ENCODE assay signal across 9 mouse cellular contexts in genomic region chr5:32215510-32215909, GRCm38 (mm10). TPM values are rescaled to one million over a fixed set of nuclear protein-coding genes. Genes with fewer than 3 reads are reported as not detected.
A peak's percentile ranks its signal among the peaks of the same experiment; 100 is the strongest.
DNase-seq lines count a peak whose midpoint lies in the region; ATAC-seq and TF ChIP-seq lines count a peak whose summit lies in the region.
"Had no signal": no experiment of that assay in that cellular context is flagged by ENCODE, and none has a peak within 500 bp of the region (broad histone marks: within the 10 kb centered on the region; RNA-seq: fewer than 3 reads in every experiment).

No protein-coding gene starts in this region.

- no peak for ATAC-seq in cerebellum, adult (ENCODE audit: insufficient number of reproducible peaks, low FRiP score, low TSS enrichment)
- ATAC-seq in frontal cortex, adult (ENCODE audit: low TSS enrichment): no peak

- peak; percentile 60 for TF ChIP-seq CTCF in left cerebral cortex, adult 2 months (IDR thresholded peaks at IDR 0.05)

- no peak overlapping the region for H3K27ac ChIP-seq in left cerebral cortex, adult 2 months
- H3K27ac ChIP-seq: macrophage had no signal

- intact Hi-C loops in left cerebral cortex, adult 2 months (cut with DNase I): no loop called here

- peak; percentile 9 to 30 for DNase-seq in cerebellum, adult 18-20 months
- DNase-seq in left cerebral cortex, adult 2 months (ENCODE audit: extremely low spot score in 1 of 2, low spot score in 2 of 2): no peak
- no peak for DNase-seq in left cerebral cortex, adult 11 months (ENCODE audit: low spot score)
- peak; percentile 69 for DNase-seq in adrenal gland, postnatal 14 days
- peak; percentile 62 for DNase-seq in induced T-regulatory cell, adult 2 months (ENCODE audit: low read depth)
- DNase-seq in retina, postnatal 1 day: peak; percentile 44

- H3K4me3 ChIP-seq in left cerebral cortex, adult 2 months: no peak overlapping the region

RNA-seq across cellular contexts. Expression of gene Plb1, which starts 17.0 kb away (rescaled TPM):
- total RNA-seq in left cerebral cortex, adult 2 months (2021): 1 to 10 TPM in 1 of 2 experiments, under 1 TPM in 1; 0.91 to 1.8 TPM
- 0.26 TPM in 1 of 2 replicates, not detected in the other for total RNA-seq in adrenal gland, postnatal 14 days (2021)

Comparison
In these comparisons a context has a peak if more than half of its experiments do, and no peak if none do; other contexts are left out.
1. DNase-seq: peak in cerebellum, adult 18-20 months (2 of 2), adrenal gland, postnatal 14 days (single experiment), induced T-regulatory cell, adult 2 months (single experiment) and retina, postnatal 1 day (single experiment); none in left cerebral cortex, adult 2 months (0 of 2) and left cerebral cortex, adult 11 months (single experiment).